Mouse (Mus musculus) lung, adult 2 months (tissue): ENCODE measurements around the gene Tiam1. TPM values are rescaled to one million over a fixed set of nuclear protein-coding genes. Genes with fewer than 3 reads are reported as not detected.

Source experiments
- DNase-seq: peaks from one replicate; pipeline ENCODE4 v3.0.0; 2022
- H3K4me1 ChIP-seq: fragments of 200-500 bp; 2 replicates; pipeline ENCODE4 v1.6.1; 2011; ENCODE audit warnings: low read length; ENCODE audit not compliant: control insufficient read depth, insufficient read depth
- H3K4me3 ChIP-seq: fragments of 200-500 bp; replicated peaks from 2 replicates; pipeline ENCODE3; 2011; ENCODE audit warnings: low read depth, mild to moderate bottlenecking, control low read depth, low read length; ENCODE audit errors: extremely low read depth
- CTCF ChIP-seq: fragments of 200-500 bp; IDR thresholded peaks from 2 replicates; pipeline ENCODE4 v1.5.1; 2011; ENCODE audit warnings: mild to moderate bottlenecking, low read length, control low read depth; ENCODE audit not compliant: insufficient read depth
- POLR2A ChIP-seq: fragments of 200-500 bp; IDR thresholded peaks from 2 replicates; pipeline ENCODE4 v1.6.1; 2011; ENCODE audit warnings: low read depth, mild to moderate bottlenecking, control low read depth, low read length, borderline replicate concordance; ENCODE audit errors: extremely low read depth
- WGBS: fragments of 180-500 bp; shearing (Covaris S2); methylation state at CpG from one replicate; pipeline ENCODE4 v1.1.7; 2018; 5-methylcytosine and 5-hydroxymethylcytosine counted together
- polyA plus RNA-seq: library from polyadenylated mRNA; depleted of rRNA; stranded (reverse); fragments of >200 nt; gene quantifications from 2 replicates; pipeline ENCODE4 v1.2.3, GENCODE M21; 2012

Tiam1 gene
- polyA plus RNA-seq, 1 experiment = 14.6 TPM

DNA sequence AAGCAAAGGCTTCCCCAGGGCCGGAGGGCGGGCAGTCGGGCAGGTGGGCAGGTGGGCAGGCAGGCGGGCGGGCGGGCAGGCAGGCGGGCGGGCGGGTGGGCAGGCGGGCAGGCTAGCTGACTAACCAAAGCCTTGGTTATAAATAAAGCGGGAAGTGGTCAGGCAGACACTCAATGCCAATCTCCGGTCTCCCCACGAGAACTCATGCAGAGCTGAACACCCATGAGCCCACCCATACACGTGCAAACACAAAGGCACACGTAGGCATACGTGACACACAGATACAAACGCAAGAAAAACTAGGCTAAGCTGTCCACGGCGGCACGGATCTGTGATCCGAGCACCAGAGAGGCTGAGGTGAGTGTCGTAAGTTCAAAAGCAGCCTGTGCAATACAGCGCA lies 6.4 kb downstream of the Tiam1 start:
- Histone ChIP-seq H3K4me3 (no peak overlapping the region), H3K4me1 (peaks cover 1% of the 10 kb centered on the region; the same call in 1 of the 2 replicates)
- 88% methylated on average over 23 of the region's 23 CpGs for WGBS
- no peak for DNase-seq
- TF ChIP-seq POLR2A (no peak), CTCF (no peak)

DNA sequence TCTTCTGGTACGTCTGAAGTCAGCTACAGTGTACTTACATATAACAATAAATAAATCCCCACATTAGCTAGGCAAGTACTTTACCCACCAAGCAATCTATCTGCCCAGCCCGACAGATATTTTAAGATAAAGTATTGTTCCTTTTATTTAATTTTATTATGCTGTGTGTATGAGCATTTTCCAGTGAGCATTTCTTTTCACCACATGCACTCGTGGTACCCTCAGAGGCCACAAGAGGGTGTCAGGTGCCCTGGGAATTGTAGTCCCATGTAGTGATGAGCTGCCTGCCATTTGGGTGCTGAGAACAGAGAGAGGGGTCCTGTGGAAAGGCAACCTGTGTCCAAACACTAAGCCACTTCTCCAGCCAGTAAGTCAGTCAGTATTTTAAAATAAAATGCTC lies 8.0 kb downstream of the Tiam1 start:
- Histone ChIP-seq H3K4me1 (no peaks in the 10 kb centered on the region), H3K4me3 (no peak overlapping the region)
- TF ChIP-seq POLR2A (no peak), CTCF (peak; percentile 31)
- DNase-seq = no peak
- 97% methylated on average over 3 of the region's 3 CpGs for WGBS

DNA sequence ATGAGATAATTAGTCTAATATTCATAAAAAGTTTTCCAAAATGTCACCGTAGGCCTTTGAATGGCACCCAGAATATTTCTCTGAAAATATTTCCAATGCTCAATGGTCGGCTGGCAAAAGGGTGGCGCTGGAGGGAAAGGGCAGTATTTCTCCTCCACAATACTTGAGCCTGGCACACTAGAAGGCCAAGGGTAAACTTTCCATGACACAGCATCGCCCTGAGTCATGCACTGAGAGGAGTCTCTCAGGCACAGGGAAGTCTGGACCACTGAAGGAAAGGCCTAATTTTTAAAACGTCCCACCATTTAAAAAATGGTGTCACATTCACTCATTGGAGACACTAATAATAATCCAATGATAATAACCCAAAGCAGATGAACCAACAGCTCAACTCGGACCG lies 9.2 kb downstream of the Tiam1 start:
- Histone ChIP-seq H3K4me3 (no peak overlapping the region), H3K4me1 (no peaks in the 10 kb centered on the region)
- no peak for DNase-seq
- WGBS = 87% methylated on average over 7 of the region's 7 CpGs
- TF ChIP-seq POLR2A (no peak), CTCF (no peak)

DNA sequence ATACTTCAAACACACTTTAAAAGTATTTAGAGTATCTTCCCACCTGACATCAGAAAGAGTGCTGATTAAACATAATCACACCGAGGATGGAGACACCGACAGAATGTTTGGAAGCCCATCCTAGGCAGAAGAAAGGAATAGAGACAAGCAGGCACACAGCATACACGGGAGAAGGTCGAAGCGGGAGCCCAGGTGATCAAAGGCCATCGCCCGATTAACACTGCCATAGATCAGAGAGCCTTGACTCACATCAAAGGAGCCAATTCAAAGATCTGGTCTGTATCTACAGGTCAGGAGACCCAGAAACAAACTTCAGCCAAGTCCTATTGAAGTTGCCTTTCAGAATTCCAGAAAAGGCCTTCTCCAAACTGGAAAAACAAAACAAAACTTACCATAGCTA lies 10.8 kb downstream of the Tiam1 start:
- no peak for DNase-seq
- 72% methylated on average over 7 of the region's 7 CpGs for WGBS
- H3K4me3 ChIP-seq = no peak overlapping the region
- H3K4me1 ChIP-seq = no peaks in the 10 kb centered on the region
- no peak for TF ChIP-seq CTCF
- no peak for TF ChIP-seq POLR2A

DNA sequence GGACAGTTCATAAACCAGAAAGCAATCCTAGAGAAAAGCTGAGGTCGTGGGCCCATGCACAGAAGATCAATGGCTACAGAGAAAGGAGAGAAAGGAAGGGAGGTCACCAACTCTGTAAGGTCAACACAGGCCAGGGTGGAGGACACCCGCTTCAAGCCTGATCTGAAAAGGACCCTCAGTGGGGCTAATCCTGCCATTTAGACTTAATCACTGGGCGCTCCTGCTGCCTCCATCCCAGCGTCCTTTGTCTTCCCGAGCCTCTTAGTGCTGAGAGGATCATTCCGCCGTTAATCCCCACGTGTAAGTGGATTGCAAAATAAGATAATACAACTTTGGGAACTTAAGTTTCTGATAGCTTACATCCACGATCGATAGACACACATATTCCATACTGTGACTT lies 11.2 kb downstream of the Tiam1 start:
- no peak for DNase-seq
- no peak overlapping the region for H3K4me3 ChIP-seq
- TF ChIP-seq POLR2A = no peak
- TF ChIP-seq CTCF = no peak
- H3K4me1 ChIP-seq = no peaks in the 10 kb centered on the region
- 59% methylated on average over 10 of the region's 10 CpGs for WGBS

DNA sequence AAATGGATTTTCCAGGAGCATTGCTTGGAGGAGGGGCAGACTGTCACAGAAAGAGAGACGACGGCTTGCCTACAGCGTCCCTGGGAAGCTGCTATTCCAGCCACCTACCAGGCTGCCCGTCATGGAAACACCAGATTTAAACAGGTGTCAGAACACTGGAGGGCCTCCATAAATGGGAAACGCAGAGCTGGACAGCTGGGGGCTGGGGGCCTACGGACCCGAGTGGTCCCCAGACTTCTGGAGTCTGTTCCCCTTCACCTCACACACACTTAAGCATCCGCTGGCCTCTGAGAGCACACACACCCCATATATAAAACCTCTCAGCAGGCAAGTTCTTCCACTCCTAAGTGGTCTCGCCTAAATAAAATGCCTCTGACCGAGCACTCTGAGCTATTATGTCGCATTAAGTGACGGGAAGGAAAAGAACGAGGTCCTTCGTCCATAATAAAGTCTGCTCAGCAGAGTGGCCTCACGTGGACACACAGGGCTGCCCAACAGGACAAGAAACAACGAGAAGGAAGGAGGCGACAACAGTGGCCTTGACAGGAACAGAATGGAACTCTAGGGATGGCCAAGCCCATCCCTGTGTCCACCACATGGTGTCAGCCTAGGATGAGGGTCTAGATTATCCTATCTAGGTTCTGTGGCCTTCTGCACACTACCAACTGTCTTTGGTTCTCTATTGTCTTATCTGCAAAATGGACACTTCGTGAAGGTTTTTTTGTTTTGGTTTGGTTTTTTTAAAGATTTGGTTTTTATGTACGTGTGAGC lies 14.6 kb downstream of the Tiam1 start:
- Histone ChIP-seq H3K4me3 (no peak overlapping the region), H3K4me1 (no peaks in the 10 kb centered on the region)
- no peak for TF ChIP-seq POLR2A
- no peak for TF ChIP-seq CTCF
- no peak for DNase-seq
- WGBS = 62% methylated on average over 19 of the region's 19 CpGs

DNA sequence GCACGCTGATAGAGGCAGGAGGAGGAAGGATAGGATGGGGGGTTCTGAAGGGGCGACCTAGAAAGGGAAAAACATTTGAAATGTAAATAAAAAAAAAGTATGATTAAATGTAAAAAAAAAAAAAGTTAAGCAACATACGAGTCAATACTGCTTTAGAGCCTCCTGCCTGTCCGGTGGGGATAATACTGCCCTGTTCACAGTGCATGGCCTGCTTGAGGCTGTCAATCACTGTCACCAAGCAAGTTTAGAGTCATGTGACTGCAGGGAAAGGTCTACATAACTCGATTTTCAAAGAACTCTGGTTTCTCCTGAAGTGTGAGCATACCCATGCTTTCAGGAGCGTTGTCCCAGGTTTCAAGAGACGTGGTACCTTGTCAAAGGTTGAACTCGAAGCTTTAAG lies 15.2 kb downstream of the Tiam1 start:
- no peak for TF ChIP-seq POLR2A
- TF ChIP-seq CTCF = no peak
- 71% methylated on average over 8 of the region's 8 CpGs for WGBS
- DNase-seq = no peak
- Histone ChIP-seq H3K4me3 (no peak overlapping the region), H3K4me1 (no peaks in the 10 kb centered on the region)

DNA sequence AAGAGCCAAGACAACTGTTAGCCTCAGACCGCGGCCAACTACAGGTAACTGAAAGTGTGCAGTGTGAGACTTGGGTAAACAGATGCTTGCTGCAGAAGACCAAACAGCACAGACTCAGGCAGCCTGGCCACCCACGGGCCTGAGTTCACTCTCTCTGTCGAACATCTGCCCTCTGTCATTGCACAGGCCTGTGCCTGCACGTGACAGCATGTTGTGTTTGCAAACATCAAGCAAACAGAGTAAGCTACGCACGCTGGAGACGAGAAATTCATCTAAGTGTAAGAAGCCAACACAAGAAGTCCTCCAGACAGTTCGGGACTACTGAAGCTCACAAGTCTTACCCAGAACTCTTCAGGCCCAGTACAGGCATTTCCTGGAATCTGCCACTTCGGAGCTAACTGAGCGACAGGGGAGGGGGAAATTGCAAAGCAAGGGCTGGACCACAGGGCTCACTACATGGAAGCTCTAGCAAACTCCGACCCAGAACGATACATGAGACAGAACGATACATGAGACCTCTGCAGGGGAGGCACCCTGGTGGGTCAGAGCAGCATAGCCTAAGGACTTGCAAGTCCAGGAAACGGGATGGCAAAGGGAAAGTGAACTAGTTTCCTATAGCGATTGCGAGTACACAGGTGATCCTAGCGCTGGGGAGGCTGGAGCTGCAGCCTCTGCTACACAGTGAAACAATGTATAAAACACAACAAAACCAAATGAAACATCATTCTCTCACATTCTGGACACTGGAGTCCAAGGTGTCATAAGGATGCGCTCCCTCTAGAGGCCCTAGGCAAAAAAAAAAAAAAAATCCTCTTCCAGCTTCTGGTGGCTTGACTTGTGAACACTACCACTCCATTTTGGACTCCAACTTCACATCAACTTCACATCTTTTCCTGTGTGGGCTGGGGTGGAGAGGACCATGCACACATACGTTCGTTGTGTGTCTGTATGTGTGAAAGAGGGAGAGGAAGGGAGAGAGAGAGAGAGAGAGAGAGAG lies 18.0 kb downstream of the Tiam1 start:
- 65% methylated on average over 21 of the region's 21 CpGs for WGBS
- peak; percentile 12 for DNase-seq
- Histone ChIP-seq H3K4me3 (no peak overlapping the region), H3K4me1 (no peaks in the 10 kb centered on the region)
- no peak for TF ChIP-seq POLR2A
- no peak for TF ChIP-seq CTCF

DNA sequence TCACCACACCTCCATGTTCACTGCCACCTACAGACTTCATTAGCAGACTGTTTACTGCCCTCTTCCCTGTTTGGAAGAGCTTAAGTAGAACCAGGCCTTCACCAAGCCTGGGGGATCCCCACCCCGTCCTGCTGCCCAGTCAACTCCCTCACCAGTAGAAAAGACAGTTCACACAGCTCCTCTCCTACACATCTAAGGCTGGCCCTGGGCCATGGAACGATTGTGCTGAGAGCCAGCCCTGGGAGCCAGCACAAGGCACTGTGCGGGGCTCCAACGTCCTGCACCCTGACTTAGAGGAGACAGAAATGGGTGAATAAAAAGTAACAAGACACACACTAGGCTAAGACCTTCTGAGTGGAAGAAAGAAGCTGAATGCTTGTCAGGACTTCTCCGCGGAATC lies 20.5 kb downstream of the Tiam1 start:
- DNase-seq = no peak
- TF ChIP-seq CTCF (no peak), POLR2A (no peak)
- 76% methylated on average over 6 of the region's 6 CpGs for WGBS

More for the DNA sequence above, 20.5 kb downstream of the Tiam1 start:
- no peak overlapping the region for H3K4me3 ChIP-seq
- H3K4me1 ChIP-seq = no peaks in the 10 kb centered on the region
